Mouse (Mus musculus): ENCODE results near the gene Col2a1.

Gene Col2a1

DNA sequence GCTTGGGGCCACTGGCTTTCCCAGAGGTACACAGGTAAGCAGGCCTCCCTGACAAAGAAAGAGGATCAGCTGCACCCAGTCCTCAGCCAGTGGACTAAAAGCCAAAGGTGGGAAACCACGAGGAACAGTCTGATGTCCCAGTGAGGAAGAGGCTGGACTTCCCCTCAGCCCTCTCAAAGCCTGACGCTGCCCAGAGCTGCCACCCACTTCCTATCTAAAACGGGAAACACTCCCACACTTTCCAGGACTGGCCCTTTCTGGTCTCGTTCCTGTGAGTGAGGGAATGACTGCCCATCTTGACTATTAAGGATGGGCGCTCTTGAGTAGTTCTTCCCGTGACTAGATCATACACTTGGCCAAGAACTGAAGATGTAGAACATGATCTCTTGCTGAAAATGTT is 76.7 kb downstream of the Col2a1 start:
- DNase-seq (ENCODE audit: extremely low read depth, insufficient read length, low spot score), result no peak

DNA sequence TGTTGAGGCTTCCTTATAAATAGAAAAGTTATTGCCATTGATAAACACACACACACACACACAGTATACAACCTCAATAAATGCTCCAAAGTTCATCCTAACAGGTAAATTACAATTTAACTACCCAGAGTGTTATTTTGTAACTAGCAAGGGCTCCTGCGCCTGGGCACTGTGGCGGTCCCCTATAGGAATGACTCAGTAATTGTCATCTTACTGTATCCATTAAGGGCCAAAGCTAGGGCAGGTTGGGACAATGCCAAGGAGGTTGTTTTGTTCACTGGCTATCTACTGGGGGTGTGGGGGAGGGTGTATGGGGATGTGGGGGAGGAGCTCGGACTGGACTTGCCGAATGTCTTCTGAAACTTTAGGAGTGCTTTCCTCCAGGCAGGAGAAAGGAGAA is 77.5 kb downstream of the Col2a1 start:
- DNase-seq (ENCODE audit: extremely low read depth, insufficient read length, low spot score), result no peak

All from 3134 (cell line).